Mouse (Mus musculus): ENCODE measurements at regions not wholly inside any gene's neighbourhood (a gene's known extent, or its start where the extent isn't known, plus 50 kb on each side); places are given as distances from the start of the nearest gene placed in this dataset.
"Not testable (repeated sequence)": the region's sequence is repeated elsewhere in the genome, so short reads cannot be mapped to it uniquely, and the experiment has no call there.

GRCm38 (mm10) chr12:54517265-54517664 lies 139.1 kb downstream of the Sptssa start:
- DNase-seq (ENCODE audit: low read depth), result no peak

GRCm38 (mm10) chr12:54516463-54516862 lies 139.9 kb downstream of the Sptssa start:
- DNase-seq (ENCODE audit: low read depth), result no peak

GRCm38 (mm10) chr12:54516039-54516438 lies 140.3 kb downstream of the Sptssa start:
- DNase-seq (ENCODE audit: low read depth), result not testable (repeated sequence)

GRCm38 (mm10) chr12:54509903-54510302 lies 146.5 kb downstream of the Sptssa start:
- no peak for DNase-seq (ENCODE audit: low read depth)

GRCm38 (mm10) chr12:54502775-54503174 lies 153.6 kb downstream of the Sptssa start:
- DNase-seq (ENCODE audit: low read depth), result no peak

GRCm38 (mm10) chr12:54499963-54500362 lies 156.4 kb downstream of the Sptssa start:
- DNase-seq (ENCODE audit: low read depth), result no peak

GRCm38 (mm10) chr12:54495701-54496374 lies 160.5 kb downstream of the Sptssa start:
- no peak for DNase-seq (ENCODE audit: low read depth)

- DNase-seq (ENCODE audit: low read depth), result no peak
Measured at GRCm38 (mm10) chr12:54494756-54495375, 161.5 kb downstream of the Sptssa start.

GRCm38 (mm10) chr12:54492737-54493136 lies 163.6 kb downstream of the Sptssa start:
- no peak for DNase-seq (ENCODE audit: low read depth)

- DNase-seq (ENCODE audit: low read depth), result no peak
Measured at GRCm38 (mm10) chr12:54490460-54490859, 165.9 kb downstream of the Sptssa start.

- peak; percentile 67 for DNase-seq (ENCODE audit: low read depth)
Measured at GRCm38 (mm10) chr12:54489675-54490074, 166.7 kb downstream of the Sptssa start.

GRCm38 (mm10) chr12:54487689-54488088 lies 168.7 kb downstream of the Sptssa start:
- DNase-seq (ENCODE audit: low read depth), result no peak

- DNase-seq (ENCODE audit: low read depth), result no peak
Measured at GRCm38 (mm10) chr12:54482020-54482419, 174.4 kb downstream of the Sptssa start.

GRCm38 (mm10) chr12:54479841-54480240 lies 176.5 kb downstream of the Sptssa start:
- no peak for DNase-seq (ENCODE audit: low read depth)

- DNase-seq (ENCODE audit: low read depth), result no peak
Measured at GRCm38 (mm10) chr12:54472881-54473280, 183.5 kb downstream of the Sptssa start.

- DNase-seq (ENCODE audit: low read depth), result peak; percentile 9
Measured at GRCm38 (mm10) chr12:54472407-54472806, 184.0 kb downstream of the Sptssa start.

- no peak for DNase-seq (ENCODE audit: low read depth)
Measured at GRCm38 (mm10) chr12:54467635-54468034, 188.7 kb downstream of the Sptssa start.

GRCm38 (mm10) chr12:54463806-54464205 lies 192.6 kb downstream of the Sptssa start:
- no peak for DNase-seq (ENCODE audit: low read depth)

- no peak for DNase-seq (ENCODE audit: low read depth)
Measured at GRCm38 (mm10) chr12:54461411-54461810, 195.0 kb downstream of the Sptssa start.

GRCm38 (mm10) chr12:54460135-54460523 lies 196.2 kb downstream of the Sptssa start:
- DNase-seq (ENCODE audit: low read depth), result no peak

- DNase-seq (ENCODE audit: low read depth), result peak; percentile 7
Measured at GRCm38 (mm10) chr12:54459462-54460134, 196.8 kb downstream of the Sptssa start.

- DNase-seq (ENCODE audit: low read depth), result no peak
Measured at GRCm38 (mm10) chr12:54456731-54457130, 199.6 kb downstream of the Sptssa start.

GRCm38 (mm10) chr12:54454606-54455005 lies 201.8 kb downstream of the Sptssa start:
- DNase-seq (ENCODE audit: low read depth), result no peak

Measured in naive thymus-derived CD4-positive, alpha-beta T cell, adult 2 months (primary cell).